Mouse (Mus musculus) heart, postnatal 0 days (tissue): Measurements from ENCODE around the gene Tmem191c.

ENCODE experiments used
- CTCF ChIP-seq: IDR thresholded peaks from 2 replicates; pipeline ENCODE4 v1.5.1; 2016; ENCODE audit warnings: antibody characterized with exemption, control low read depth, low read depth
- EP300 ChIP-seq: IDR thresholded peaks from 2 replicates; pipeline ENCODE4 v1.6.1; 2016; ENCODE audit warnings: antibody characterized with exemption, low read depth

- peak; percentile 93 for TF ChIP-seq CTCF
- TF ChIP-seq EP300, result no peak
Measured at GRCm38 (mm10) chr16:17292751-17293150, 16.9 kb downstream of the Tmem191c start.
